26 mouse cellular contexts compared by ENCODE assay signal in genomic region chr9:111523871-111524270, GRCm38 (mm10).
"Had no signal": no experiment of that assay in that cellular context is flagged by ENCODE, and none has a peak within 500 bp of the region (broad histone marks: within the 10 kb centered on the region; RNA-seq: fewer than 3 reads in every experiment).

No protein-coding gene starts in this region.

- H3K9me3 ChIP-seq: heart, embryonic 13.5 days; heart, embryonic 15.5 days; hindbrain, embryonic 15.5 days; limb, embryonic 10.5 days; liver, embryonic 13.5 days; liver, embryonic 15.5 days had no signal

- H3K27ac ChIP-seq: heart, embryonic 13.5 days; heart, embryonic 15.5 days; hindbrain, embryonic 13.5 days; hindbrain, embryonic 15.5 days; hindbrain, postnatal 0 days; kidney, embryonic 15.5 days; kidney, postnatal 0 days; left cerebral cortex, adult 2 months; limb, embryonic 10.5 days; limb, embryonic 12.5 days; liver, embryonic 13.5 days; liver, embryonic 15.5 days had no signal

- H3K27me3 ChIP-seq: heart, embryonic 13.5 days; heart, embryonic 15.5 days; hindbrain, embryonic 13.5 days; hindbrain, embryonic 15.5 days; kidney, embryonic 15.5 days; limb, embryonic 12.5 days; liver, embryonic 13.5 days; liver, embryonic 15.5 days had no signal

- H3K4me3 ChIP-seq: heart, embryonic 13.5 days; heart, embryonic 15.5 days; hindbrain, embryonic 13.5 days; hindbrain, embryonic 15.5 days; kidney, embryonic 15.5 days; left cerebral cortex, adult 2 months; limb, embryonic 10.5 days; limb, embryonic 12.5 days; liver, embryonic 13.5 days; liver, embryonic 15.5 days had no signal

- H3K4me1 ChIP-seq: heart, embryonic 13.5 days; heart, embryonic 15.5 days; hindbrain, embryonic 13.5 days; hindbrain, embryonic 15.5 days; kidney, embryonic 15.5 days; limb, embryonic 10.5 days; limb, embryonic 12.5 days; liver, embryonic 13.5 days; liver, embryonic 15.5 days had no signal

- DNase-seq: gastrocnemius, postnatal 14 days; gastrocnemius, postnatal 36 days; heart, adult 18-20 months; heart, postnatal 14 days; heart, postnatal 36 days; kidney, adult 11 months; kidney, adult 2 months; kidney, adult 9 months; kidney, postnatal 14 days; kidney, postnatal 36 days; layer of hippocampus, adult 9-11 months; layer of hippocampus, postnatal 36 days; liver; liver, embryonic 13.5 days; liver, postnatal 0 days had no signal

- H3K36me3 ChIP-seq: heart, embryonic 13.5 days; heart, embryonic 15.5 days; hindbrain, embryonic 13.5 days; hindbrain, embryonic 15.5 days; kidney, embryonic 15.5 days; limb, embryonic 10.5 days; limb, embryonic 12.5 days; liver, embryonic 13.5 days; liver, embryonic 15.5 days had no signal
